Mouse (Mus musculus) cerebellum, adult 18-20 months (tissue): ENCODE data around the gene Ulk4.
A peak's percentile ranks its signal among the peaks of the same experiment; 100 is the strongest.

Source experiments
- DNase-seq, 2 experiments: peaks; one replicate each; pipeline ENCODE4 v3.0.0; 2021

The Ulk4 gene

GRCm38 (mm10) chr9:120963720-120964119, 313.3 kb downstream of the Ulk4 start:
- no peak for DNase-seq

DNA sequence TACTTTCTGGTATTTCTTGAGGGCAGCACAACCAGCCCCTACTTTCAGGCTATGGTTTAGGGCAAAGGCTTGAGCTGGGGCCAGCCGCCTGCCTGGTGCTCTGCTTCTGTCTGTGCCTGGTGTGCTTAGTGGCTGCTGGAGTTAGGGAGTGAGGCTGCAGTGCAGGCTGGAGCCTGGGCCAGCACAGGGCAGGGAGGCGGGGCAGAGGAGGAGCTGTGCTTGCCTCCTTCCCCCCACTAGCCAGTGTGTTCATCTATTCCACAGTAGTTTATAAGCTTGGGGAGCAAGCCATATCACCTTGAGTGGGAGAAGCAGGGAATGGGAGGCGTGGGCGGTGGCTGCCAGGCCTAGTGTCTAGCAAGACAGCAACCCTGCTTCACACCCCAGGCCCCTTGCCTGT, 313.9 kb downstream of the Ulk4 start:
- no peak for DNase-seq

DNA sequence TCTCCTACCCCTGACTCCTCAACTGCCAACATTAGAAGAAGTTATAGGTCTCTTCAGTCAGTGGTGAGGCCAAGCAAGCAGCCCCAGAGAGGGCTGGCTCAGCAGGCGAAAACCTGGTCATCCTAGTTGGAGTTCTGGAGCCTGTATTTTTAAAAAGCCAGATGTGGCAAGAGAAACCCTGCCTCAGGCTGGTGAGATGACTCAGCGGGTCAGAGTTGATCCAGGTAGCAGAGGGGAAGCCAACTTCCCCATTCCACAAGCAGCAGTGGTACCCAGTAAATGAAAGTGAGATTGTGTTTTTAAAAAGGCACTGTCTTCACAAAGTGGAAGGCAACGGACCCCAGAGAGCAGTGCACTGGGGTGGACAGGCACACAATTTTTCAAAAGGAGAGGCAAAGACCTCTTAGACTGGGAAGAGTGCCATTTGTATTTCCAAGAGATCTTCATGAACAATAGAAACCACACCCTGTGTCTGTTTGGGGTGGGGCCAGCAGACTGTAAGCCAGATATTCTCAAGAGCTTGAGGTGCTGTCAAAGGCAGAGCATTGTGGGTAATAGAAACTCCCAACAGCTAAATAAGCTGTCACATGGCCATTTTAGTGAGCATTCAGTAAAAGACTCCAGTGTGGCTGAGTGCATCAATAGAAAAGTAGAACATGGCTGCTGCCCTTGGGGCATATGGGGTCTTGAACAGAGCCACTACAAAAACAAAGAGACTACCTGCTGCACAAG, 314.9 kb downstream of the Ulk4 start:
- no peak for DNase-seq

GRCm38 (mm10) chr9:120961466-120961865, 315.5 kb downstream of the Ulk4 start:
- no peak for DNase-seq

DNA sequence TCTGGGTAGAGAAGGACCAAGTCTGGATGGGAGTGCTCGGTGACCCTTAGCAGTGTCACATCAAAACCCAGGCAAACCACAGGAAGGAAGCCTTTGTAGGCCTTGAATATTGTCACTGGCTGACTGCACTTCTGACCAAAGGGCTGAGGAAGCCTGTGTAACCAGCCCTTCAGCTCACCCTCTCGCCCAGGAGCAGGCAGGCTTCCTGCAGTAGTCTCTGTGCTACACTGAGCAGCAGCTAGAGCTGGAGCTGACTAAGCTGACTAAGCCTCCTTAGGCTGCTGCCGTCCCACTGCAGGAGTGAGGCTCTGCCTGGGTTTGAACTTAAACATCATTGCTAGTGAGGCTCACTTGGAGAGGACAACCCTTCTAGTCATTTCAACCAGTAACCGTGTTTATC, 316.4 kb downstream of the Ulk4 start:
- no peak for DNase-seq

DNA sequence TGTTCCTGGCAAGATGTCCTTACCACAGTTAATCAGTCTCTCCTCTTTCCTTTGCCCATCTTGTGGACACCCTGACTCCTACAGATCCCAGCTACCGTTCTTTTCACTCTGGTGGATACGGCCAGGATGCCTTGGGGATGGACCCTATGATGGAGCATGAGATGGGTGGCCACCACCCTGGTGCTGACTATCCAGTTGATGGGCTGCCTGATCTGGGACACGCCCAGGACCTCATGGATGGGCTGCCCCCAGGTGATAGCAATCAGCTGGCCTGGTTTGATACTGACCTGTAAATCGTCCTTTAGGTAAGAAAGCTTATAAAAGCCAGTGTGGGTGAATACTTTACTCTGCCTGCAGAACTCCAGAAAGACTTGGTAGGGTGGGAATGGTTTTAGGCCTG, 317.8 kb downstream of the Ulk4 start:
- no peak for DNase-seq

DNA sequence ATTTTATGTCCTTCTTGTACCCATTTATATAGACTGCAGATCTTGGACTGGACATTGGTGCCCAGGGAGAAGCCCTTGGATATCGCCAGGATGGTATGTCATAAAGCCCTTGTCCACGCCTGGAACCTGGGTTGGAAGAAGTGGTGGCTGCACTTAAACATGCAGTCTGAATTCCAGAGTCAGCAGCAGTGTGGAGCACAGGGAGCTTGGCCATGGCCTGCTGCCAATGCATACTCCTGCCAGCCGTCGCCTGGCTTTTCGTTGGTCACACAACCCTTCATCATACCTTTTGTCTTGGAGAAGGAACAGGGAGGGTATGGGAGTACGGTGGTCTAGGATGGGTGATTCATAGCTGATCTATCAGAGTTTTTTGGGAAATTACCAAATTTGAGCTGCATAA, 318.4 kb downstream of the Ulk4 start:
- peak; percentile 47 for DNase-seq

DNA sequence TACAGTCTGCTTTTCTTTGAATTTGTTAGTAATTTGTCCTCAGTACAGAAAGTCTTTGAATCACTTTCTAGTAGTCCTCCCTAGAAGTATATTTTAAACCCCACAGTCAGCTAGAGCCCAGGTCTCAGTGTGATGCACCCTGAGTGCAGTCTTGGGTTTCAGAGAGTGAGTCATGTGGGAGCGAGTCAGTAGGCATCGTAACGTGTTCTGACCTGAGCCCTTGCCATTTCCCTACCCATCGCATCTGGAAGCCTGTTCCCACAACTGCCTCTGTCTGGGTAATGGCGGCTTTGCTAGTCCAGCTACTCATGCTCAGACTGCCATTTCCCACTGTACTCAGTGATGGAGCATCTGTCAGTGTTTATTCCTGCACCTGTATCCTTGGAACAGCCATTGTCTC, 318.9 kb downstream of the Ulk4 start:
- no peak for DNase-seq

GRCm38 (mm10) chr9:120951947-120952346, 325.1 kb downstream of the Ulk4 start:
- no peak for DNase-seq

DNA sequence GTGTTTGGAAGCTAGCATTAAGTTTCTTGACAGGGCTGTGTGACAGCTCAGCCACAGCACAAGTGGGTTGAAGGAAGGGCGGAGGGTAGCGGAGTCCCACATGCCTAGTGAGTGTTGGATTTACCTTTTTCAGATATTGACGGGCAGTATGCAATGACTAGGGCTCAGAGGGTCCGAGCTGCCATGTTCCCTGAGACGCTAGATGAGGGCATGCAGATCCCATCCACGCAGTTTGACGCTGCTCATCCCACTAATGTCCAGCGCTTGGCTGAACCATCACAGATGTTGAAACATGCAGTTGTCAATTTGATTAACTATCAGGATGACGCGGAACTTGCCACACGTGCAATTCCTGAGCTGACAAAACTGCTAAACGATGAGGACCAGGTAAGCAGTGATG, 326.2 kb downstream of the Ulk4 start:
- no peak for DNase-seq

DNA sequence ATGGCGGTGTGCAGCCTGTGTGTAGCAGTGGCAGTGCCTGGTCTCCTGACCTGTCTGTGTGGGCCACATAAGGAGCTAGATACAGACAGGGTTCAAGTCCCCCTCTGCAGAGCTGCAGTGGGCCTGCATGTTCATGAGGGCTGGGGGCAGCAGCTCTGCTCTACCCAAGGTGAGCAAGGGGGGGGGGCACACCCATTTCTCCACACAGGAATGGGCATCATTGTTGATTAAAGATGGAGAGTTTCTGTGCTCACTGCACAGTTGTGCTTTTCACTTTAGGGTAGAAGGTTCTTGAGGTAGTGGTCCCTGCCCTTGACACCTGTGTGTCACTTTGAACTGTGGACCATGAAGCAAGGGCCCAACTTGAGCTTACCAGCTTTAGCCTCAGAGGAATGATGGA, 328.2 kb downstream of the Ulk4 start:
- DNase-seq, result no peak

DNA sequence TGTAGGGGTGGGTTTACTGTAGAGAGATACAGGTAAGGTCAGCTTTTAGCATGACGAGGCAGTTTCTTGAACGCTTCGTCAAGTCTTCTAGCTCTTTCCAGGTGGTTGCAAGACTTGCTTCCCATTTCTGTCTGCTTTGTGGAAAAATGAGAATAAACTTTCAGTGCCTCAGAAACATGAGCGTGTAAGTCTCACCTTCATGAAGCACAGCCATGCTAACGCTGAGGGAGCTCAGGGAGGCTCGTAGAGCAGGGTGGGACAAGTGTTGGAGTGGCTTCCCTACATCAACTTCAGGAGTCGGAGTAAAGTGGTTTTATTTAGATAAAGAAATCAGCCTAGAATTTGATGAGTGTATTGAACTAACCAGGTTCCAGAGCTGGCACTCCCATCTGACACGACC, 330.9 kb downstream of the Ulk4 start:
- DNase-seq, result no peak

DNA sequence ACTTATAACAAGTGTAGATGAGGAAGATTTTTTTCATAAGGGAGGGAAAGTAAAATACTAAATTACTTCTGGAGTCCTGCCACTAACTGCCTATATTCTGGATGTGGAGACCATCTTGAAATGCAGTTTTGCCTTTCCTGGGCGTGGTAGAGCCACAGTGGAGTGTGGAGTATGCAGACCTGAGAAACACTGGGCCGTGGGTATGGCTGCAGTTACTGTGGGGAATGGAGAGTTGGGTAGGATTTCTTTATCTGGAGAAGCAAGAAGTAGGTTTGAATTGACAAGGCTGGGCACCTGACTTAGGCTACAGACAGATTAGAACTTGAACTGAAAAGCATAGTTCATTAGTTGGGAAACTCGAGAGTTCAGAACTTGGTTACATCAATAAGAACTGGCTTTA, 332.8 kb downstream of the Ulk4 start:
- DNase-seq, result no peak

DNA sequence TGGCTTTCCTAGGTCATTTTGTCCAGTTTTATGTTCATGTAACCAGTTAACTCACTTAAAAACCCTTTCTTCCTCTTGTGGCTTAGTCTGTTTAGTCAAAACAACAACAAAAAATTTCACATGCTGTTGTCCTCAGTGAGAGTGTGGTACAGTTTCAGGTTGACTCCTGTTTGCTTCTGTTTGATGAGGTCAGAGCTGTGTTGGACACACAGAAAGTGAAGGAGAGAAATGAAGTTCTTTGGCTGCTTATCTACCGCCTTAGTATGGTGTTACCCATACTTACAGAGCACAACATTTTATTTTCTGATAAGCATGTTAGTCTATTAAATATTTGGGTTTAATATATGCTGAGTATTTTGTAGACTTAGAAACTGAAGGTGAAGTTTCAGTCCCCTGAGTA, 333.2 kb downstream of the Ulk4 start:
- DNase-seq, result no peak

DNA sequence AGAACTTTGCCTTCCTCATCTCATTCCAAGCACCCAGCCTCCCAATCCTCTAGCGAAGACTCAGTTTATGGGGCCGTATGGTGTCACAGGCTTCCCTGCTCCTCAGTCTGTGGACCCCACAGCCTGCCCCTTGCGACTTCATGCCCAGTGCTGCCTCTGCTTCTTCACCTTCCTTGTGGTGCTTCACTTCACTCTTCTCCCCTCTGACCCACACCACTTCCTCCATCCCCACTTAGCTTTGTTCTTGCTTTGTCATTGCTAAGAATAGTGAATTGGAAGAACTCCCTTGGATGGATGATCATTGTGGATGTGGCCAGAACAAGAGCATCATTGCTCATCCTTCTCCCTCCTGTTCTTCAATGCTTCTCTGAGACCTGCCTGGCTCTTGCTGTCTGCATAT, 336.1 kb downstream of the Ulk4 start:
- DNase-seq, result no peak

GRCm38 (mm10) chr9:120936351-120936750, 340.6 kb downstream of the Ulk4 start:
- DNase-seq, result peak; percentile 76 to 80

DNA sequence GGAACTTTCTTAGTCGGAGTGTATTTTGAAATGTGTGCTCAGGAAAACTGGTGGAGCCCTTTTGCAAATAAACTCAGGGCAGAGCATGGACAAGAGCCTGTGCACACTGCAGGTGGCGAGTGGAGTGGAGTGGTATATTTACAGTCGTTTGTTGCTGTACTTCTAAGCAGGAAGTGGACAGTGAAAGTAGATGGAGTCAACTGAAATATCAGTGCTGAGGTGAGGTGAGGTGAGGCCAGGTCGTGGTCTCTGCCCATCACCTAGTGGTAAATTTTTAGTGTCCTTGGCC, 341.4 kb downstream of the Ulk4 start:
- no peak for DNase-seq

- DNase-seq, result no peak
Observed at GRCm38 (mm10) chr9:120934821-120935633, 342.0 kb downstream of the Ulk4 start.

GRCm38 (mm10) chr9:120933886-120934758, 342.9 kb downstream of the Ulk4 start:
- DNase-seq, result peak; percentile 31 to 43

- no peak for DNase-seq
Observed at GRCm38 (mm10) chr9:120933587-120933885, 343.5 kb downstream of the Ulk4 start.

DNA sequence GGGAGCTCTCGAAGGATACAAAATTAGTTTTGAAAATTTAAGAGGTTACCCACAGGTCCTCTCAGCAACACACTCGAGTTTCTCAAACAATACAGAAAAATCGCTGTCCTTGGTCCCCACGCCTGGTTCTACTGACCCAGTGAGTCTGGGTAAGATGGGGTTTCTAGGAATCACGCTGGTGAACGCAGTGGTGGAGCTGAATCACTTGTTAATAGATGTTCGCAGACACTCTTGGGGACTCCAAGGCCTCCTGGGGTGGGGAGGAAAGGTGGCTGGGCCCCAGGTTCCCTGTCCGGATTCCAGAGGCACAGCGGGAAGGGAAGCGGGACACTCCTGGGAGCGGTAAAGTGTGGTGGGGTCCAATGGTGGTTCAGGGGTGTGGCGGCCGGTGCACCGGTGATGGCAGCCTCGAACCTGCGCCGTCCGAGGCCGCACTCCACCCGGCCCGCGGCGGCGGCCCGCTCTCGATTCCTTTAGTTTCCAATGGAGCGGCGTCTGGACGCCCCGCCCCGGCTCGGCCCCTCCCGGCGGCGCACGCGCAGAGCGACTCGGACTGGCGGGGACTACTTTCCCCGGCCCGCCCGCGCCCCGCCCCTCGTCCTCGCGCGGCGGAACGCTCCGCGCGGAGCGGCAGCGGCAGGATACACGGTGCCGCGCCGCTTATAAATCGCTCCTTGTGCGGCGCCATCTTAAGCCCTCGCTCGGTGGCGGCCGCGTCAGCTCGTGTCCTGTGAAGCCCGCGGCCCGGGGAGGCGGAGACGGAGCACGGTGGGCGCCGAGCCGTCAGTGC, 344.0 kb downstream of the Ulk4 start:
- peak; percentile 94 to 99 for DNase-seq

DNA sequence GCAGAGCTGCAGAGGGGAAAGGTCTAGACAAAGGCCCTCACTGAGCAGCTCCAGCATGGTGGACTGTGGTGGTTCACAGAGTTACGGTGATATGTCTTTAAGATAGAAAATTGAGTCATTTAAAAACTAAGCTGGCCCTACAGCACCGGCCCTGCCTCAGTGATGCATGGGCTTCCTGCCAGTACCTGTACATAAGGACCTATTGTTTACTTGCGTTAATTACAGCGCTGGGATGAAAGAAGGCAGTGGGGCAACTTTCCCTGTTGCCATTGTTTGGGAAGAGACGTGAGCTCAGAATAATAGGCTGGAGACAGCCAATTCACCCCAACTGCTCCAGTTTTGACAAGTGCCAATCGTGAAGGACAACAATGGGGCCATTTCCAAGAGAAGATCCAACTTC, 344.6 kb downstream of the Ulk4 start:
- DNase-seq, result peak; percentile 16 to 28

GRCm38 (mm10) chr9:120930811-120931210, 346.2 kb downstream of the Ulk4 start:
- no peak for DNase-seq
